Mouse (Mus musculus) splenic B cell, adult 2 months (primary cell): ENCODE results near the gene Kndc1.
A peak's percentile ranks its signal among the peaks of the same experiment; 100 is the strongest.

Experiments used
- DNase-seq: peaks from one replicate; pipeline ENCODE4 v3.0.0-alpha.2; 2011; ENCODE audit warnings: low read depth, low spot score
- H3K27me3 ChIP-seq: 2 replicates; pipeline ENCODE4 v1.6.1; 2012; ENCODE audit warnings: mild to moderate bottlenecking, low read length, moderate library complexity, mixed read lengths; ENCODE audit not compliant: control insufficient read depth, poor library complexity, insufficient read depth, severe bottlenecking
- H3K36me3 ChIP-seq: 2 replicates; pipeline ENCODE4 v1.6.1; 2012; ENCODE audit warnings: mild to moderate bottlenecking, low read length, moderate library complexity, mixed read lengths; ENCODE audit not compliant: control insufficient read depth, poor library complexity, insufficient read depth, severe bottlenecking

Gene Kndc1

GRCm38 (mm10) chr7:139916345-139916744 is 21.8 kb downstream of the Kndc1 start:
- Histone ChIP-seq H3K36me3 (no peaks in the 10 kb centered on the region), H3K27me3 (no peaks in the 10 kb centered on the region)
- DNase-seq, result peak; percentile 29

DNA sequence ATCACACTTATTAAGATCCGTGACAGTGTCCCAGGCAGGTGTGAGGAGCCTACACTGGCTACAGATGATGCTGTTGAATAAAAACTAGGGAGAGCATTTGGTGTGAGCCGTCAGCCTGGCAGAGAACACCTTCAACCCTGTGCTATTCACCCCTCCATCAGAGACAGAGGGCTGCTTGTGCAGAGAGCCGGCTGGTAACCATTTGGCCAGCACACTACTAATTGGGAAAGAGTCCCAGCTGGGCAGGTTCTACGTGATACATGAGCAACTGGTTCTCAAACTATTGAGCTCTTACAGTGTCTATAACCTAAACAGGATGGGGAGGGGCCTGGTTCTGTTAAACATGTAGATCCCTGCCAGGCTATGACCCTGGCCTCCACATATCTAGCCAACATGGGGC is 23.8 kb downstream of the Kndc1 start:
- H3K27me3 ChIP-seq, result no peaks in the 10 kb centered on the region
- DNase-seq, result no peak
- H3K36me3 ChIP-seq, result no peaks in the 10 kb centered on the region

DNA sequence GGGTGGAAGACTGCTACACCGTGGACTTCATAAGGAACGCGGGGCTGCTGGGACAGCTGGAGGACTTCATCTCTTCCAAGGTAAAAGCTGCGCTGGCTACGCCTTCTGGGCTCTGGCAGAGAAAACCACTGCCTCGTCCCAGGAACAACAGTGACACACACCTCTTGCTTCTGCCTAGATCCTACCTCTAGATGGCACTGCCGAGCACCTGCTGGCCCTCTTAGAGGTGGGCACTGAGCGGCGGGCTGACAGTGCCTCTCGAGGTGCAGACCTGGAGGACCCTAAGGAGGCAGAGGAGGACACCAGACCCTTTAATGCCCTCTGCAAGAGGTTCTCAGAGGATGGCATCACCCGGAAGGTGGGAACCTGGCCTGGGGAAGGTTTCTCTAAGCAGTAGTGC is 36.2 kb downstream of the Kndc1 start:
- Histone ChIP-seq H3K36me3 (no peaks in the 10 kb centered on the region), H3K27me3 (no peaks in the 10 kb centered on the region)
- peak; percentile 65 for DNase-seq

GRCm38 (mm10) chr7:139936705-139937104 is 42.2 kb downstream of the Kndc1 start:
- no peak for DNase-seq
- Histone ChIP-seq H3K27me3 (no peaks in the 10 kb centered on the region), H3K36me3 (no peaks in the 10 kb centered on the region)

- H3K36me3 ChIP-seq, result no peaks in the 10 kb centered on the region
- DNase-seq, result no peak
- no peaks in the 10 kb centered on the region for H3K27me3 ChIP-seq
Observed at GRCm38 (mm10) chr7:139937138-139937537, 42.6 kb downstream of the Kndc1 start.

- DNase-seq, result no peak
- Histone ChIP-seq H3K36me3 (no peaks in the 10 kb centered on the region), H3K27me3 (no peaks in the 10 kb centered on the region)
Observed at GRCm38 (mm10) chr7:139937810-139938209, 43.3 kb downstream of the Kndc1 start.

GRCm38 (mm10) chr7:139940476-139941209 is 46.1 kb downstream of the Kndc1 start:
- Histone ChIP-seq H3K36me3 (no peaks in the 10 kb centered on the region), H3K27me3 (no peaks in the 10 kb centered on the region)
- DNase-seq, result no peak

GRCm38 (mm10) chr7:139943674-139944281 is 49.3 kb downstream of the Kndc1 start, which contains the start of gene Utf1:
Gene Utf1 (plus strand): TSS chr7:139943789.
- no peaks in the 10 kb centered on the region; the same call in 1 of the 2 replicates for H3K27me3 ChIP-seq
- DNase-seq, result peak; percentile 59
- H3K36me3 ChIP-seq, result no peaks in the 10 kb centered on the region

DNA sequence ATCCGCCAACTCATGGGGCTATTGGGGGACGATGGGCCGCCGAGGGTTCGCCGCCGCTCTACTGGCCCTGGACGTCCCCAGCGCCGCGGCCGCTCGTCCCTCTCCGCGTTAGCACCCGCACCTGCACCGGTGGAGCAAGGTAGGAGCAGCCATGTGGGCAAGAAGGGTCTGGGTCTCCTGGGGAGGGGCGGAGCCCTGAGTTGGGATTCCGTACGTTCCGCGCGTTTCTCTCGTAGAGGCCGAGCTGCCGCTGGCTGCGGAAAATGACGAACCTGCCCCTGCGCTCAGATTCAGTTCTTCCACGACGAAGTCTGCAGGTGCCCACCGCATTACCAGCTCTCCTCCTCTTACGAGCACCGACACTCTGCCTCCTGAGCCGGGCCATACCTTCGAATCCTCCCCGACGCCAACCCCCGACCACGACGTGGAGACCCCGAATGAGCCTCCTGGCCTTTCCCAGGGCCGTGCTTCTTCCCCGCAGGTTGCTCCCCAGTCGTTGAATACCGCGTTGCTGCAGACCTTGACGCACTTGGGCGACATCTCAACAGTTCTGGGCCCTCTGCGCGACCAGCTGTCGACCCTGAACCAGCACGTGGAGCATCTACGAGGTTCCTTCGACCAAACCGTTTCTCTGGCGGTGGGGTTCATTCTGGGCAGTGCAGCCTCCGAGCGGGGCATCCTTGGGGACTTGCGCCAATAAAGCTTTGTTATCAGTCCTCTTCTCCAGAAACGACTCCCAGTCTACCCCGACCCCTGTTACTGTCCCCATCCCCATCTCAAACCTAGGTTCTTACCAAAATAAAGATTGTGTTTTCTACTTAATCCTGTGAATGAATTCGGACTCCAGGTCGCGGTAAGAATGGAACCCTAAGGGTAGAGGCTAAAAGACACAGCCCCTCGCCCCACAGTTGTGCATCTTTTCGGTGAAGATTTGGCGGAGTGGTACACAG is 50.1 kb downstream of the Kndc1 start:
- peak; percentile 37 for DNase-seq
- H3K27me3 ChIP-seq, result no peaks in the 10 kb centered on the region; the same call in 1 of the 2 replicates
- H3K36me3 ChIP-seq, result no peaks in the 10 kb centered on the region

DNA sequence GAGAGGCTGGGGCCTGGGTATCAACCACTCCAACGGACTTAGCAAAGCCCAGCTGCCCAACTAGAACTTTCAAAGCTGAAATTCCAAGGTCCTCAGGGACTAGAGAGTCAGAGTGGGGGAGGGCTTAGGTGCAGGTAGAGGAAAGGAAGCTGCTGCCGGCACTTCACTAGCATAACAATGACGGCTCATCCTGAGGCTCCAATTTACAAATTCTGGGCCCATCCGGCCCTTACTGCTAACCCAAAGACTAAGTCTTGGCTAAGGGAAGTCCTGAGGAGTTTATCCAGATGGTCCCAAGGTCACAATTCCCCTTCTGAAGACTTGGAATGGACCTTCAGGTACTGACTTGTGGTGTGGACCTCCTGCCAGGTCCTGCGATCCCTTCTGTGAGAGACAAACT is 51.0 kb downstream of the Kndc1 start:
- Histone ChIP-seq H3K36me3 (no peaks in the 10 kb centered on the region), H3K27me3 (no peaks in the 10 kb centered on the region; the same call in 1 of the 2 replicates)
- no peak for DNase-seq

GRCm38 (mm10) chr7:139946032-139946431 is 51.5 kb downstream of the Kndc1 start:
- Histone ChIP-seq H3K36me3 (no peaks in the 10 kb centered on the region), H3K27me3 (no peaks in the 10 kb centered on the region; the same call in 1 of the 2 replicates)
- no peak for DNase-seq

DNA sequence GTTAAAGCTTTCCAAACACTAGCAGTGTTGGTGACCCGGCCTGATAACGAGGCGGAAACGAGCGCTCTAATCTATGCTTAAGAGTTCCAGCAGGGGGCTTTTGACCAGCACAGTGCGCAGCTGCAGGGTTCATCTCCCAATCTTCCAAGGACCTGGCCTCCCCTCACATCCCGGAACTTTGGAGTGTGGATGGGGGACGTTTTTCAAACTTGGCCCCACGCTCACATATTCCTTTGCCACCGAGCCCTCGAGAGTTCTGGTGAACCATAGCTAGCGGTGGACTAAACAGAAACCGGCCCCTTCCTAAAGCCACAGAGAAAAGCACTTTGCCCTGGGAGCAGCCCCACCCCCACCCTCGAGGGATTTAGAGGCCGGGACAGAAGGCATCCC is 55.4 kb downstream of the Kndc1 start:
- Histone ChIP-seq H3K27me3 (no peaks in the 10 kb centered on the region; the same call in 1 of the 2 replicates), H3K36me3 (no peaks in the 10 kb centered on the region)
- DNase-seq, result peak; percentile 69

DNA sequence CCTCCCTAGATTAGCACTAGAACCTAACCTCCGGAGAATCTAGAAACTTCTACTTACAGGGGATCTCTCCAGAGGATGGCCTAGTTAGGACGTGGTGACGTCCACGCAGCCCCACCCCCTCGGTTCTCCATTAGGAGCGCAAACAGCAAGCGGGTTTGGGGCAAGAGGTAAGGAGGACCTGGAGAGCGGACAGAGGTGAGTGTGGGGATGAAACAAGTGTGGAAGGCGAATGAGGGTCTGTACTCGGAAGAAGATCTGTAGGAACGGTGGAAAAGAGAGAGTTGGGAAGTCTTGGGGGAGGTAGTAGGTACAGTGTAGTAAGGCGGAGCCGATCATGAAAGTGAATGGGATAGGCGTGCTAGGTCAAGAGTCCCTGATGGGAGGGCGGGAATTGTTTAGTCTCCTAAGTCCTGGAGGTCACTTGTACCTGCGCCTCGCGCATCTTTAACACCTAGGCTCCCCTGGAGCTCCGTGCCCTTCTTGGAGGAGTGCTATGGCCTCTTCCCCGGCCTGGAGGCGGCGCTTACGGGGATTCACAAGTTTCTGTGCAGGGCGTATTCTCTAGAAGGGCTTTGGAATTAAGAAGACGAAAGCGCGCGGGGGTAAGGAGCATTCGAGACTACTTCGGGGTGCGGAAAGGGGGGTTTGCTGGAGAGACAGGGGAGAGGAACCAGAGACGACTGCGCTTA is 55.9 kb downstream of the Kndc1 start:
- Histone ChIP-seq H3K27me3 (no peaks in the 10 kb centered on the region; the same call in 1 of the 2 replicates), H3K36me3 (no peaks in the 10 kb centered on the region)
- DNase-seq, result peak; percentile 73

DNA sequence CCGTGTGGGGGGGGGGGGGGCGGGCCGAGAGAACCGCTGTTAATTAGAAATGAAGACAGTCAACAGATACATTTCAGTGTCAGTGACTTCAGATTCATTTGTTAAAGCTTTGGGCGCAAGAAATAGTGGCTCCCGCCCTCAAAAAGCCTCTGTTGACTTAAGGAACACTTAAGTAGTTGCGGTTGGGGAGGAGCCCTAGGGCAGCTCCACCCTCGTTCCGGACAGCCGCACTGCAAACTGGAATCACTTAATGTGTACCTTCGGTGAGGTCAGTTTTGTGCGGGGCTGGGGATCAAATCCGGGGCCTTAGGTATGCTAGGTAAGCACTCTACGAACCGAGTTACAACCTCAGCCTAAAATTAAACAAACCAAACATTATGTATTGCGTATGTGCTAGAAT is 56.6 kb downstream of the Kndc1 start:
- Histone ChIP-seq H3K36me3 (no peaks in the 10 kb centered on the region), H3K27me3 (no peaks in the 10 kb centered on the region)
- peak; percentile 67 for DNase-seq
